Mouse (Mus musculus) MEL (cell line): ENCODE data around the gene Rac2. TPM values are rescaled to one million over a fixed set of nuclear protein-coding genes. Genes with fewer than 3 reads are reported as not detected.

ENCODE experiments used
- DNase-seq: peaks from one replicate; pipeline ENCODE4 v3.0.0; 2011; ENCODE audit warnings: low read depth, low spot score
- H3K27ac ChIP-seq: 2 replicates; pipeline ENCODE4 v1.5.1; 2012; ENCODE audit warnings: low read depth, mild to moderate bottlenecking, control low read depth, low read length, moderate library complexity; ENCODE audit not compliant: control insufficient read depth
- H3K27me3 ChIP-seq, 2 experiments: fragments of 150-350 bp in 1 of 2; sonication (generic) in 1 of 2; 2 replicates each; pipeline ENCODE4 v1.6.1; 2012; ENCODE audit warnings: low read length in 2 of 2, mild to moderate bottlenecking in 2 of 2, improper control_type of control experiment in 1 of 2, moderate library complexity in 1 of 2; ENCODE audit not compliant: insufficient read depth in 2 of 2, control insufficient read depth in 1 of 2
- H3K36me3 ChIP-seq, 2 experiments: 2 replicates each; pipeline ENCODE4 v1.6.1; 2012 to 2014; ENCODE audit warnings: low read length in 2 of 2, improper control_type of control experiment in 1 of 2, inconsistent platforms in 1 of 2, mild to moderate bottlenecking in 1 of 2; ENCODE audit not compliant: insufficient read depth in 2 of 2, control insufficient read depth in 1 of 2
- H3K4me1 ChIP-seq, 2 experiments: fragments of 150-350 bp in 1 of 2; sonication (generic) in 1 of 2; 2 replicates each; pipeline ENCODE4 v1.6.1; 2012; ENCODE audit warnings: low read length in 2 of 2, improper control_type of control experiment in 1 of 2, mild to moderate bottlenecking in 1 of 2; ENCODE audit not compliant: insufficient read depth in 2 of 2, control insufficient read depth in 1 of 2
- H3K4me3 ChIP-seq, 2 experiments: fragments of 150-350 bp in 1 of 2; sonication (generic) in 1 of 2; 2 replicates each; pipeline ENCODE4 v1.5.1; 2012; ENCODE audit warnings: low read depth in 2 of 2, low read length in 2 of 2, mild to moderate bottlenecking in 2 of 2, moderate library complexity in 2 of 2, control low read depth in 1 of 2, improper control_type of control experiment in 1 of 2; ENCODE audit not compliant: control insufficient read depth in 1 of 2, insufficient read depth in 1 of 2
- H3K79me2 ChIP-seq: 2 replicates; pipeline ENCODE4 v1.6.1; 2012; ENCODE audit warnings: mild to moderate bottlenecking, low read length, moderate library complexity; ENCODE audit not compliant: control insufficient read depth, poor library complexity, insufficient read depth
- H3K9ac ChIP-seq: 2 replicates; pipeline ENCODE4 v1.6.1; 2012; ENCODE audit warnings: low read depth, mild to moderate bottlenecking, control low read depth, low read length, moderate library complexity; ENCODE audit not compliant: control insufficient read depth, poor library complexity, severe bottlenecking
- H3K9me3 ChIP-seq: fragments of 150-350 bp; sonication (generic); replicated peaks from 2 replicates; pipeline ENCODE4 v1.6.1; 2012; ENCODE audit warnings: mild to moderate bottlenecking, low read length, improper control_type of control experiment, moderate library complexity; ENCODE audit not compliant: insufficient read depth
- CTCF ChIP-seq, 3 experiments: IDR thresholded peaks in 2 of 3; conservative IDR thresholded peaks in 1 of 3; 2 replicates each; pipeline ENCODE4 v1.5.1; 2011 to 2012; ENCODE audit warnings: low read length in 3 of 3, low read depth in 2 of 3, mild to moderate bottlenecking in 2 of 3, improper control_type of control experiment in 1 of 3, inconsistent platforms in 1 of 3, mixed read lengths in 1 of 3, moderate library complexity in 1 of 3; ENCODE audit not compliant: control insufficient read depth in 1 of 3, insufficient read depth in 1 of 3, poor library complexity in 1 of 3, severe bottlenecking in 1 of 3
- E2F4 ChIP-seq: IDR thresholded peaks from 2 replicates; pipeline ENCODE4 v1.6.1; 2011; ENCODE audit warnings: low read depth, low read length, improper control_type of control experiment, borderline replicate concordance
- ELF1 ChIP-seq: IDR thresholded peaks from 2 replicates; pipeline ENCODE4 v1.6.1; 2014; ENCODE audit warnings: low read depth, mild to moderate bottlenecking, inconsistent platforms, low read length, improper control_type of control experiment, moderate library complexity
- EP300 ChIP-seq, 2 experiments: IDR thresholded peaks; 2 replicates each; pipeline ENCODE4 v1.6.1; 2011; ENCODE audit warnings: improper control_type of control experiment in 2 of 2, low read length in 2 of 2, low read depth in 1 of 2, mild to moderate bottlenecking in 1 of 2
- ETS1 ChIP-seq: IDR thresholded peaks from 2 replicates; pipeline ENCODE4 v1.6.1; 2012; ENCODE audit warnings: low read depth, mild to moderate bottlenecking, inconsistent platforms, low read length, improper control_type of control experiment, moderate library complexity
- GABPA ChIP-seq: IDR thresholded peaks from 2 replicates; pipeline ENCODE4 v1.6.1; 2012; ENCODE audit warnings: low read depth, mild to moderate bottlenecking, inconsistent platforms, low read length, improper control_type of control experiment, moderate library complexity
- HCFC1 ChIP-seq: IDR thresholded peaks from 2 replicates; pipeline ENCODE4 v1.6.1; 2012; ENCODE audit warnings: low read depth, mild to moderate bottlenecking, inconsistent platforms, low read length, improper control_type of control experiment, moderate library complexity
- MAFK ChIP-seq: IDR thresholded peaks from 2 replicates; pipeline ENCODE4 v1.6.1; 2011; ENCODE audit warnings: low read depth, mild to moderate bottlenecking, low read length, improper control_type of control experiment, borderline replicate concordance
- MAZ ChIP-seq: IDR thresholded peaks from 2 replicates; pipeline ENCODE4 v1.6.1; 2012; ENCODE audit warnings: low read depth, mild to moderate bottlenecking, inconsistent platforms, low read length, improper control_type of control experiment
- MYB ChIP-seq: IDR thresholded peaks from 2 replicates; pipeline ENCODE4 v1.6.1; 2011; ENCODE audit warnings: mild to moderate bottlenecking, low read depth, low read length, improper control_type of control experiment
- MYC ChIP-seq: IDR thresholded peaks from 2 replicates; pipeline ENCODE4 v1.6.1; 2011; ENCODE audit warnings: low read depth, mild to moderate bottlenecking, low read length, improper control_type of control experiment, moderate library complexity
- POLR2A ChIP-seq, 2 experiments: IDR thresholded peaks; 2 replicates each; pipeline ENCODE4 v1.6.1; 2011 to 2012; ENCODE audit warnings: low read length in 2 of 2, mild to moderate bottlenecking in 2 of 2, control low read depth in 1 of 2, improper control_type of control experiment in 1 of 2, low read depth in 1 of 2, moderate library complexity in 1 of 2; ENCODE audit not compliant: control insufficient read depth in 1 of 2, insufficient read depth in 1 of 2, poor library complexity in 1 of 2
- POLR2AphosphoS2 ChIP-seq: IDR thresholded peaks from 2 replicates; pipeline ENCODE4 v1.6.1; 2011; ENCODE audit warnings: low read length, improper control_type of control experiment
- RAD21 ChIP-seq: IDR thresholded peaks from 2 replicates; pipeline ENCODE4 v1.6.1; 2011; ENCODE audit warnings: mild to moderate bottlenecking, low read depth, low read length, improper control_type of control experiment
- SIN3A ChIP-seq: IDR thresholded peaks from 2 replicates; pipeline ENCODE4 v1.6.1; 2012; ENCODE audit warnings: low read length, improper control_type of control experiment, inconsistent platforms
- TAL1 ChIP-seq: IDR thresholded peaks from 2 replicates; pipeline ENCODE4 v1.6.1; 2012; ENCODE audit warnings: mild to moderate bottlenecking, inconsistent platforms, low read length, moderate library complexity, mixed read lengths
- TBP ChIP-seq: IDR thresholded peaks from 2 replicates; pipeline ENCODE4 v1.8.0; 2011; ENCODE audit warnings: low read depth, low read length, improper control_type of control experiment
- TCF12 ChIP-seq: IDR thresholded peaks from 2 replicates; pipeline ENCODE4 v1.6.1; 2014; ENCODE audit warnings: low read depth, mild to moderate bottlenecking, inconsistent platforms, low read length, improper control_type of control experiment, moderate library complexity
- USF1 ChIP-seq: IDR thresholded peaks from 2 replicates; pipeline ENCODE4 v1.6.1; 2014; ENCODE audit warnings: low read depth, mild to moderate bottlenecking, inconsistent platforms, low read length, improper control_type of control experiment, moderate library complexity
- USF2 ChIP-seq, 2 experiments: IDR thresholded peaks; 2 replicates each; pipeline ENCODE4 v1.6.1; 2011 to 2012; ENCODE audit warnings: improper control_type of control experiment in 2 of 2, low read length in 2 of 2, borderline replicate concordance in 1 of 2, inconsistent platforms in 1 of 2, low read depth in 1 of 2, mild to moderate bottlenecking in 1 of 2; ENCODE audit not compliant: insufficient read depth in 1 of 2
- ZC3H11A ChIP-seq: IDR thresholded peaks from 2 replicates; pipeline ENCODE4 v1.6.1; 2012; ENCODE audit warnings: low read depth, mild to moderate bottlenecking, inconsistent platforms, low read length, improper control_type of control experiment
- polyA plus RNA-seq, 2 experiments: library from polyadenylated mRNA; stranded (reverse) in 1 of 2; unstranded in 1 of 2; fragments of >175 nt in 1 of 2; fragments of >200 nt in 1 of 2; gene quantifications; 2 replicates each; pipeline versions ENCODE4 v1.2.1 to v1.2.4; 2012; ENCODE audit warnings: low replicate concordance in 2 of 2, low read depth in 1 of 2; ENCODE audit not compliant: insufficient read length in 2 of 2, insufficient read depth in 1 of 2, missing spikeins in 1 of 2
- total RNA-seq: library from RNA; depleted of rRNA; stranded (reverse); fragments of 300-350 nt; gene quantifications from 2 replicates; pipeline ENCODE4 v1.2.3, GENCODE M21; 2012

Rac2 gene
- total and polyA plus RNA-seq, 3 experiments = 257 to 881 (median 772) TPM

DNA sequence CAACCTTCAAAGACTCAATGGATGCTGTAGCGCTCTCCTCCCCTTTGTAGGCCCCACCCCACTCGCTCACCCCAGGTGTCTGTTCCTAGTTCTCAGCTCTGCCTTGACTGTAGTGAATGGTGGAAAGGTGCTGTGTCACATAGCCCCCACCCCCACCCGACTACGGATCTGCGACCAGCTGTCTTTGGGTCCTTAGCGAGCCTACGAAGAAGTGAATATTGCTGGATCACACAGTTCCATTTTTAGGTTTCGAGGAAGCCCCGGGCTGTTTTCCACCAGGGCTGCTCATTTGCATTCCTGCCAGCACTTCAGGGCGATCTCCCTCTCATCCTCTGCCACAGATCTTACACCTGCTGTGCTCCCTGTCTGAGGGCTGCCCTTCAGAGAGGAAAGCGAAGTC, 10.8 kb upstream of the Rac2 start:
- Histone ChIP-seq H3K79me2 (no peaks in the 10 kb centered on the region; the same call in 1 of the 2 replicates), H3K9ac (no peak overlapping the region), H3K4me1 (peaks cover 3 to 10% of the 10 kb centered on the region in 2 experiments), H3K27ac (no peak overlapping the region), H3K4me3 (no peak overlapping the region), H3K27me3 (0 out of 4 replicates have a peak, but pooled peaks cover 0 to 2% of the 10 kb centered on the region in 2 experiments), H3K36me3 (peaks cover 0 to 4% of the 10 kb centered on the region in 2 experiments; a peak in 1 of 4 replicates), H3K9me3 (no peaks in the 10 kb centered on the region)
- DNase-seq = no peak
- TF ChIP-seq POLR2AphosphoS2 = no peak
- no peak for TF ChIP-seq ETS1
- no peak for TF ChIP-seq E2F4
- TF ChIP-seq HCFC1 = no peak
- no peak for TF ChIP-seq RAD21
- no peak for TF ChIP-seq MYB
- TF ChIP-seq CTCF (IDR thresholded peaks at IDR 0.05 in 2 of 3, conservative IDR thresholded peaks at IDR 0.05 in 1 of 3; ENCODE audit: control insufficient read depth in 1 of 3, insufficient read depth in 1 of 3, low read depth in 2 of 3, low read length in 3 of 3, poor library complexity in 1 of 3, severe bottlenecking in 1 of 3) = no peak
- TF ChIP-seq USF2 (IDR thresholded peaks at IDR 0.05; ENCODE audit: borderline replicate concordance in 1 of 2, insufficient read depth in 1 of 2, low read depth in 1 of 2, low read length in 2 of 2) = no peak
- TF ChIP-seq TBP = no peak
- no peak for TF ChIP-seq EP300 (IDR thresholded peaks at IDR 0.05; ENCODE audit: low read depth in 1 of 2, low read length in 2 of 2)
- TF ChIP-seq POLR2A (IDR thresholded peaks at IDR 0.05; ENCODE audit: control insufficient read depth in 1 of 2, insufficient read depth in 1 of 2, low read depth in 1 of 2, low read length in 2 of 2, poor library complexity in 1 of 2) = no peak
- TF ChIP-seq GABPA = no peak

DNA sequence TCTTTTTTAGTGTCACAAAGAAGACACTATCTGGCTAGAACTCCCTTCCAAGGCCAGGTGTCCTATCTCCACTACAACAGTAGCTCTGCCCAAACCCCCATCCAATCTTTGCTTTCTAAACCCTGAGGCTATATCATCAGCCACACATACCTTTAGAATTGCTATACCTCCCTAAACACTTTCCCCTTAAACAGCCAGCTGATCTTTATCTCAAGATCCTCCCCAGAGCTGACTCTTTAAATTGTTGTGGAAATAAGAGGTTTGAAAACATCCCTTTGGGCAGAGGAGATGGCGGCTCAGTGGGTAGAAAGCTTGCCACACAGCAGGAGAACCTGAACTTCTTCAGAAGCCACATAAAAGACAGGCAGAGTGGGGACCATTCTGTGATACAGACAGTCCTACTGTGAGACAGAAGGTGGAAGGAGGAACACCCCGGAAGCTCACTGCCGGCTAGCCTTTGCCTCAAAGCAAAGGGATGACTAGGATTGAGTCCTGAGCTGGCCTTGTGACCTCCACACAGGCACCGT, 3.8 kb upstream of the Rac2 start:
- no peaks in the 10 kb centered on the region for H3K9me3 ChIP-seq
- peaks cover 3 to 18% of the 10 kb centered on the region in 2 experiments for H3K4me1 ChIP-seq
- H3K9ac ChIP-seq = no peak overlapping the region
- H3K4me3 ChIP-seq = no peak overlapping the region
- peaks cover 0 to 7% of the 10 kb centered on the region in 2 experiments; a peak in 2 of 4 replicates for H3K36me3 ChIP-seq
- TF ChIP-seq POLR2AphosphoS2 (no peak), TAL1 (no peak)
- TF ChIP-seq, all 39 proteins: peak for 0
- no peak overlapping the region for H3K27ac ChIP-seq
- no peaks in the 10 kb centered on the region for H3K27me3 ChIP-seq
- H3K79me2 ChIP-seq = peaks cover 8% of the 10 kb centered on the region
- no peak for DNase-seq

DNA sequence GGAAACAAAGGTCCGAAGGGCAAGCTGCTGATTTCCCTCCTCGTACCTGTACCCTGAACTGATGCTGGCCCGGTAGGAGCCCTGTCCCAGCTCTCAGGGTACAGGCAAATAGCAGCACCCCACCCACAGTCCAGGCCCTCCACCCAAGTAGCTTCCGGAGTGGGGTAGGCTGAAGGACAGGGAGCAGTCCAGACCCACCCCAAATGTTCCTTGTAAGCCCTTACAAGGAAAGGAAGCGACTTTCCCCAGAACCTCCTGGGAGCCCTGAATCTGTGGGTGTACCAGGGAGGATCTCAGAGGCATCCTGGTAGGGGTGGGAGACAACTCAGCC, 348 bp downstream of the Rac2 start:
- H3K9ac ChIP-seq = peak overlapping the region; percentile 68
- H3K9me3 ChIP-seq = no peaks in the 10 kb centered on the region
- H3K36me3 ChIP-seq = peaks cover 8 to 13% of the 10 kb centered on the region in 2 experiments; a peak in 3 of 4 replicates
- H3K27ac ChIP-seq = peak overlapping the region; percentile 84
- H3K4me3 ChIP-seq = peak overlapping the region; percentile 71 to 75
- no peaks in the 10 kb centered on the region for H3K27me3 ChIP-seq
- TF ChIP-seq MYB = no peak
- no peak for TF ChIP-seq MAFK
- no peak for TF ChIP-seq SIN3A
- TF ChIP-seq USF1 = no peak
- TF ChIP-seq ZC3H11A = no peak
- no peak for TF ChIP-seq MYC
- TF ChIP-seq POLR2AphosphoS2 = no peak
- TF ChIP-seq MAZ = no peak
- no peak for TF ChIP-seq GABPA
- no peak for TF ChIP-seq ELF1
- no peak for TF ChIP-seq TCF12
- H3K4me1 ChIP-seq = peaks cover 0 to 24% of the 10 kb centered on the region in 2 experiments; a peak in 3 of 4 replicates
- no peak for DNase-seq
- peaks cover 18% of the 10 kb centered on the region for H3K79me2 ChIP-seq
